Mouse (Mus musculus) embryonic facial prominence, embryonic 10.5 days (tissue): ENCODE results near the gene Alg9. TPM values are rescaled to one million over a fixed set of nuclear protein-coding genes. Genes with fewer than 3 reads are reported as not detected.

Experiments
- DNase-seq: peaks from one replicate; pipeline ENCODE4 v3.0.0-alpha.2; 2017; ENCODE audit warnings: low spot score
- H3K27ac ChIP-seq: fragments of 300-500 bp; sonication (generic); replicated peaks from 2 replicates; pipeline ENCODE4 v1.5.1; 2016; ENCODE audit warnings: mild to moderate bottlenecking
- H3K27me3 ChIP-seq: fragments of 300-500 bp; sonication (generic); replicated peaks from 2 replicates; pipeline ENCODE4 v1.6.1; 2016; ENCODE audit warnings: low read depth, mild to moderate bottlenecking; ENCODE audit not compliant: poor library complexity, severe bottlenecking
- H3K36me3 ChIP-seq: fragments of 300-500 bp; sonication (generic); replicated peaks from 2 replicates; pipeline ENCODE4 v1.6.1; 2016; ENCODE audit warnings: mild to moderate bottlenecking, moderate library complexity
- H3K4me1 ChIP-seq: fragments of 300-500 bp; sonication (generic); 2 replicates; pipeline ENCODE4 v1.6.1; 2016
- H3K4me3 ChIP-seq: fragments of 300-500 bp; sonication (generic); 2 replicates; pipeline ENCODE4 v1.5.1; 2016; ENCODE audit warnings: mild to moderate bottlenecking, moderate library complexity
- H3K9me3 ChIP-seq: fragments of 300-500 bp; sonication (generic); 2 replicates; pipeline ENCODE4 v1.6.1; 2016; ENCODE audit warnings: mild to moderate bottlenecking
- WGBS: fragments of 180-500 bp; shearing (Covaris S2); methylation state at CpG from one replicate; pipeline ENCODE4 v1.1.7; 2016; 5-methylcytosine and 5-hydroxymethylcytosine counted together
- polyA plus RNA-seq: library from polyadenylated mRNA; unstranded; fragments of >200 nt; fragmentation: Nextera tagmentation; extraction: Ambion mirVana; gene quantifications from 2 replicates; pipeline ENCODE4 v1.2.1, GENCODE M21; 2016

The Alg9 gene
- polyA plus RNA-seq, 1 experiment from 2014 or later = 40.1 TPM

GRCm38 (mm10) chr9:50849755-50850154 lies 74.9 kb downstream of the Alg9 start:
- 79% methylated on average over 9 of the region's 9 CpGs for WGBS
- no peak for DNase-seq
- H3K4me1 ChIP-seq = peaks cover 28% of the 10 kb centered on the region
- H3K9me3 ChIP-seq = no peaks in the 10 kb centered on the region
- no peaks in the 10 kb centered on the region; the same call in 1 of the 2 replicates for H3K36me3 ChIP-seq
- no peak overlapping the region for H3K4me3 ChIP-seq
- H3K27ac ChIP-seq = no peak overlapping the region
- H3K27me3 ChIP-seq = no peaks in the 10 kb centered on the region

GRCm38 (mm10) chr9:50850271-50850670 lies 75.5 kb downstream of the Alg9 start:
- Histone ChIP-seq H3K27me3 (no peaks in the 10 kb centered on the region), H3K27ac (no peak overlapping the region), H3K9me3 (no peaks in the 10 kb centered on the region), H3K4me3 (0 out of 2 replicates have a peak overlapping the region, but pooled peaks have one; percentile 8), H3K4me1 (peaks cover 28% of the 10 kb centered on the region), H3K36me3 (no peaks in the 10 kb centered on the region; the same call in 1 of the 2 replicates)
- WGBS = 16% methylated on average over 11 of the region's 11 CpGs
- DNase-seq = peak; percentile 15

GRCm38 (mm10) chr9:50850713-50851112 lies 75.9 kb downstream of the Alg9 start:
- H3K27ac ChIP-seq = no peak overlapping the region
- no peaks in the 10 kb centered on the region for H3K27me3 ChIP-seq
- no peak overlapping the region for H3K4me3 ChIP-seq
- no peaks in the 10 kb centered on the region for H3K9me3 ChIP-seq
- 53% methylated on average over 8 of the region's 8 CpGs for WGBS
- DNase-seq = no peak
- H3K4me1 ChIP-seq = peaks cover 28% of the 10 kb centered on the region
- H3K36me3 ChIP-seq = no peaks in the 10 kb centered on the region

- no peaks in the 10 kb centered on the region for H3K36me3 ChIP-seq
- DNase-seq = peak; percentile 10
- H3K9me3 ChIP-seq = no peaks in the 10 kb centered on the region
- H3K27ac ChIP-seq = 0 out of 2 replicates have a peak overlapping the region, but pooled peaks have one; percentile 40
- WGBS = 82% methylated on average over 17 of the region's 17 CpGs
- no peaks in the 10 kb centered on the region for H3K27me3 ChIP-seq
- H3K4me3 ChIP-seq = no peak overlapping the region
- peaks cover 37% of the 10 kb centered on the region for H3K4me1 ChIP-seq
These were observed 78.0 kb downstream of the Alg9 start for GRCm38 (mm10) chr9:50852634-50853349.

GRCm38 (mm10) chr9:50854376-50854775 lies 79.6 kb downstream of the Alg9 start:
- H3K36me3 ChIP-seq = peaks cover 8% of the 10 kb centered on the region

GRCm38 (mm10) chr9:50855133-50855766 lies 80.4 kb downstream of the Alg9 start:
- peaks cover 17% of the 10 kb centered on the region for H3K36me3 ChIP-seq
- no peak overlapping the region for H3K4me3 ChIP-seq
- no peaks in the 10 kb centered on the region for H3K27me3 ChIP-seq
- H3K4me1 ChIP-seq = peaks cover 39% of the 10 kb centered on the region
- no peak for DNase-seq
- 89% methylated on average over 5 of the region's 5 CpGs for WGBS
- no peaks in the 10 kb centered on the region for H3K9me3 ChIP-seq
- no peak overlapping the region for H3K27ac ChIP-seq

More at GRCm38 (mm10) chr9:50854376-50854775, 79.6 kb downstream of the Alg9 start:
- Histone ChIP-seq H3K9me3 (no peaks in the 10 kb centered on the region), H3K27ac (peak overlapping the region; percentile 40), H3K4me1 (peaks cover 42% of the 10 kb centered on the region), H3K4me3 (no peak overlapping the region), H3K27me3 (no peaks in the 10 kb centered on the region)
- WGBS = 79% methylated on average over 8 of the region's 8 CpGs
- DNase-seq = no peak

- H3K4me3 ChIP-seq = peak overlapping the region; percentile 98
- peaks cover 34% of the 10 kb centered on the region for H3K4me1 ChIP-seq
- H3K27me3 ChIP-seq = no peaks in the 10 kb centered on the region
- H3K36me3 ChIP-seq = peaks cover 22% of the 10 kb centered on the region
- H3K9me3 ChIP-seq = no peaks in the 10 kb centered on the region
- no peak for DNase-seq
- peak overlapping the region; percentile 94 for H3K27ac ChIP-seq
- 67% methylated on average over 5 of the region's 5 CpGs for WGBS
These were observed 81.0 kb downstream of the Alg9 start for GRCm38 (mm10) chr9:50855780-50856179.

- peak overlapping the region; percentile 98 for H3K4me3 ChIP-seq
- peak overlapping the region; percentile 94 for H3K27ac ChIP-seq
- H3K36me3 ChIP-seq = peaks cover 30% of the 10 kb centered on the region
- peaks cover 34% of the 10 kb centered on the region for H3K4me1 ChIP-seq
- no peaks in the 10 kb centered on the region for H3K27me3 ChIP-seq
- peak; percentile 97 for DNase-seq
- 1% methylated on average over 45 of the region's 45 CpGs for WGBS
- H3K9me3 ChIP-seq = no peaks in the 10 kb centered on the region
These were observed 81.7 kb downstream of the Alg9 start for GRCm38 (mm10) chr9:50856341-50857081.

- H3K4me1 ChIP-seq = peaks cover 34% of the 10 kb centered on the region
- H3K4me3 ChIP-seq = peak overlapping the region; percentile 98
- no peaks in the 10 kb centered on the region for H3K27me3 ChIP-seq
- DNase-seq = no peak
- under 1% methylated on average over 46 of the region's 46 CpGs for WGBS
- no peaks in the 10 kb centered on the region for H3K9me3 ChIP-seq
- peaks cover 36% of the 10 kb centered on the region for H3K36me3 ChIP-seq
- peak overlapping the region; percentile 94 for H3K27ac ChIP-seq
These were observed 82.3 kb downstream of the Alg9 start for GRCm38 (mm10) chr9:50857082-50857641.

- Histone ChIP-seq H3K4me1 (peaks cover 26% of the 10 kb centered on the region), H3K9me3 (no peaks in the 10 kb centered on the region), H3K36me3 (peaks cover 51% of the 10 kb centered on the region), H3K27ac (no peak overlapping the region), H3K27me3 (no peaks in the 10 kb centered on the region), H3K4me3 (no peak overlapping the region)
- DNase-seq = no peak
- 95% methylated on average over 6 of the region's 6 CpGs for WGBS
These were observed 83.9 kb downstream of the Alg9 start for GRCm38 (mm10) chr9:50858681-50859080.

- no peak overlapping the region for H3K4me3 ChIP-seq
- H3K4me1 ChIP-seq = peaks cover 11% of the 10 kb centered on the region
- no peak overlapping the region for H3K27ac ChIP-seq
- no peaks in the 10 kb centered on the region for H3K9me3 ChIP-seq
- 93% methylated on average over 18 of the region's 18 CpGs for whole genome bisulfite sequencing
- H3K36me3 ChIP-seq = peaks cover 77% of the 10 kb centered on the region
- no peaks in the 10 kb centered on the region for H3K27me3 ChIP-seq
- DNase-seq = no peak
These were observed 86.5 kb downstream of the Alg9 start for GRCm38 (mm10) chr9:50861119-50861839.

- peaks cover 100% of the 10 kb centered on the region for H3K36me3 ChIP-seq
- H3K4me3 ChIP-seq = no peak overlapping the region
- H3K27ac ChIP-seq = no peak overlapping the region
- 91% methylated on average over 4 of the region's 4 CpGs for WGBS
- DNase-seq = no peak
- no peaks in the 10 kb centered on the region for H3K4me1 ChIP-seq
- H3K9me3 ChIP-seq = no peaks in the 10 kb centered on the region
- H3K27me3 ChIP-seq = no peaks in the 10 kb centered on the region
These were observed 89.0 kb downstream of the Alg9 start for GRCm38 (mm10) chr9:50863824-50864223.
